Mouse (Mus musculus) G1E (cell line): ENCODE measurements at regions not wholly inside any gene's neighbourhood (a gene's known extent, or its start where the extent isn't known, plus 50 kb on each side); places are given as distances from the start of the nearest gene placed in this dataset.

ENCODE experiments used
- CTCF ChIP-seq: IDR thresholded peaks from 2 replicates; pipeline ENCODE4 v1.5.1; 2012; ENCODE audit warnings: low read depth, low read length, inconsistent platforms, mixed read lengths
- GATA1 ChIP-seq: IDR thresholded peaks from 2 replicates; pipeline ENCODE4 v1.6.1; 2012; ENCODE audit warnings: borderline replicate concordance, low read length, inconsistent platforms, mixed read lengths
- GATA2 ChIP-seq: IDR thresholded peaks from 2 replicates; pipeline ENCODE4 v1.6.1; 2012; ENCODE audit warnings: low read depth, low read length, inconsistent platforms, borderline replicate concordance

GRCm38 (mm10) chr10:117536769-117537599, 92.3 kb upstream of the Cpm start:
- TF ChIP-seq CTCF (no peak), GATA2 (no peak), GATA1 (no peak)
